Mouse (Mus musculus): ENCODE measurements around the gene Ttyh3. TPM values are rescaled to one million over a fixed set of nuclear protein-coding genes. Genes with fewer than 3 reads are reported as not detected.
A peak's percentile ranks its signal among the peaks of the same experiment; 100 is the strongest.

Ttyh3 gene
- polyA plus RNA-seq, 1 experiment from 2014 or later, result 76.6 TPM

GRCm38 (mm10) chr5:140623791-140624190 lies 25.0 kb downstream of the Ttyh3 start:
- Histone ChIP-seq H3K27ac (no peak overlapping the region), H3K9ac (replicated peaks) (no peak overlapping the region), H3K4me2 (replicated peaks) (no peak overlapping the region), H3K36me3 (peaks cover 76% of the 10 kb centered on the region), H3K27me3 (no peaks in the 10 kb centered on the region), H3K4me1 (replicated peaks) (peaks cover 13% of the 10 kb centered on the region), H3K4me3 (replicated peaks) (no peak overlapping the region), H3K9me3 (0 out of 2 replicates have a peak, but pooled peaks cover 1% of the 10 kb centered on the region)
- no peak for ATAC-seq
- WGBS, result 86% methylated on average over 4 of the region's 4 CpGs

- Histone ChIP-seq H3K4me1 (replicated peaks) (peaks cover 13% of the 10 kb centered on the region), H3K9ac (replicated peaks) (no peak overlapping the region), H3K4me2 (replicated peaks) (no peak overlapping the region), H3K4me3 (replicated peaks) (no peak overlapping the region), H3K9me3 (no peaks in the 10 kb centered on the region), H3K27me3 (no peaks in the 10 kb centered on the region), H3K36me3 (peaks cover 70% of the 10 kb centered on the region), H3K27ac (no peak overlapping the region)
- no peak for ATAC-seq
- 94% methylated on average over 23 of the region's 23 CpGs for WGBS
These were observed 25.7 kb downstream of the Ttyh3 start for GRCm38 (mm10) chr5:140622978-140623670.

GRCm38 (mm10) chr5:140621517-140621916 lies 27.3 kb downstream of the Ttyh3 start:
- Histone ChIP-seq H3K4me1 (replicated peaks) (peaks cover 13% of the 10 kb centered on the region), H3K9me3 (no peaks in the 10 kb centered on the region), H3K36me3 (peaks cover 54% of the 10 kb centered on the region), H3K4me2 (replicated peaks) (no peak overlapping the region), H3K27me3 (no peaks in the 10 kb centered on the region), H3K9ac (replicated peaks) (peak overlapping the region; percentile 8; the same call in 1 of the 2 replicates), H3K4me3 (replicated peaks) (no peak overlapping the region), H3K27ac (peak overlapping the region; percentile 10; the same call in 1 of the 2 replicates)
- 71% methylated on average over 10 of the region's 10 CpGs for WGBS
- ATAC-seq, result peak; percentile 16; the same call in 1 of the 2 replicates

DNA sequence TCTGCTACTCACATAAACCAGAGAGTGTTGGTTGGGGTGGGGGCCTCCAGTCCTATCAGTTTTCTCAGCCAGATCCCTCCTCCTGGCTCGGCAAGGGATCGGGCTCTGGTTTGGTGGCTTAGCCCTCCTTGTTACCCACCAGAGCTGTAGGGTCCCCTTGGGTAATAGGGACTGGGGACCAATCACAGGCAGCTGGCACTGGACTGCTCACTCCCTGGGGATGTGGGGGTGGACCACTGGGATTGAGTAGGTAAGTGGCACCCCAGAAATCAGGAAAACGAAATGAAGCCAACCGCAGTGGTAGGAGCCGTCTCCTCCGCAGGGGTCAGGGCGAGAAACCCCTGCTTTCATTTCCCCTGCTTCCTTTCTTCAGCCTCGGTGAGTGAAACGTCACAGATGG lies 27.7 kb downstream of the Ttyh3 start:
- peaks cover 13% of the 10 kb centered on the region for H3K4me1 ChIP-seq (replicated peaks)
- H3K4me3 ChIP-seq (replicated peaks), result no peak overlapping the region
- no peak overlapping the region for H3K4me2 ChIP-seq (replicated peaks)
- H3K27me3 ChIP-seq, result no peaks in the 10 kb centered on the region
- H3K9ac ChIP-seq (replicated peaks), result no peak overlapping the region
- H3K9me3 ChIP-seq, result no peaks in the 10 kb centered on the region
- no peak for ATAC-seq
- peak overlapping the region; percentile 56 for H3K27ac ChIP-seq
- peaks cover 49% of the 10 kb centered on the region for H3K36me3 ChIP-seq
- 71% methylated on average over 9 of the region's 9 CpGs for WGBS

GRCm38 (mm10) chr5:140619895-140620736 lies 28.7 kb downstream of the Ttyh3 start:
- 55% methylated on average over 7 of the region's 7 CpGs for WGBS
- ATAC-seq, result peak; percentile 28
- H3K36me3 ChIP-seq, result peaks cover 42% of the 10 kb centered on the region
- H3K4me3 ChIP-seq (replicated peaks), result no peak overlapping the region
- H3K9ac ChIP-seq (replicated peaks), result no peak overlapping the region
- peaks cover 17% of the 10 kb centered on the region for H3K4me1 ChIP-seq (replicated peaks)
- H3K4me2 ChIP-seq (replicated peaks), result no peak overlapping the region
- no peaks in the 10 kb centered on the region for H3K9me3 ChIP-seq
- no peaks in the 10 kb centered on the region for H3K27me3 ChIP-seq
- H3K27ac ChIP-seq, result peak overlapping the region; percentile 67

GRCm38 (mm10) chr5:140619151-140619771 lies 29.6 kb downstream of the Ttyh3 start:
- no peak overlapping the region for H3K4me3 ChIP-seq (replicated peaks)
- H3K9me3 ChIP-seq, result no peaks in the 10 kb centered on the region
- H3K27me3 ChIP-seq, result no peaks in the 10 kb centered on the region
- peaks cover 25% of the 10 kb centered on the region for H3K4me1 ChIP-seq (replicated peaks)
- 25% methylated on average over 6 of the region's 6 CpGs for WGBS
- peak; percentile 18 for ATAC-seq
- no peak overlapping the region for H3K4me2 ChIP-seq (replicated peaks)
- H3K9ac ChIP-seq (replicated peaks), result no peak overlapping the region
- H3K27ac ChIP-seq, result peak overlapping the region; percentile 67
- peaks cover 41% of the 10 kb centered on the region for H3K36me3 ChIP-seq

DNA sequence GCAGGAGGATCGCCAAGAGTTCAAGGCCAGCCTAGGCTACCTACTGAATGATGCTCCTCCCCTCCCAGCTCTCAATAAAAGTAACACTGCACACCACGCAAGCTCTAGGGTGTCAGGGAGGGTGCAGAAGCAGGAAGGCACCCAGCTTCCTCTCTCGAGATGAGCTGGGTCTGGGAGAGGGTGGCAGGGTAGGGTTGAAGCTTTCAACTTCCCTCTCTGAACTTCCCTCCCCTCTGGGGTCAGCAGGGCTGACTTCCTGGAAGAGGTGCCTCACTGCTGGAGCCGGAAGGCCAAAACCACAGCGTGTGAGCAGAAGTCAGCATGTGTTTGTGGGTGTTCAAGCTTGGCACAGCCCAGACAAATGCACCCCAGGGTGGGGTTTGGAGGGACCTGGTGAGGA lies 31.1 kb downstream of the Ttyh3 start:
- Histone ChIP-seq H3K4me3 (replicated peaks) (no peak overlapping the region), H3K9ac (replicated peaks) (no peak overlapping the region), H3K36me3 (peaks cover 39% of the 10 kb centered on the region), H3K4me1 (replicated peaks) (peaks cover 32% of the 10 kb centered on the region), H3K27me3 (no peaks in the 10 kb centered on the region), H3K9me3 (no peaks in the 10 kb centered on the region), H3K4me2 (replicated peaks) (no peak overlapping the region), H3K27ac (0 out of 2 replicates have a peak overlapping the region, but pooled peaks have one; percentile 12)
- no peak for ATAC-seq
- 83% methylated on average over 5 of the region's 5 CpGs for WGBS

- Histone ChIP-seq H3K36me3 (peaks cover 34% of the 10 kb centered on the region), H3K9me3 (no peaks in the 10 kb centered on the region), H3K27me3 (no peaks in the 10 kb centered on the region), H3K4me1 (replicated peaks) (peaks cover 36% of the 10 kb centered on the region), H3K9ac (replicated peaks) (no peak overlapping the region), H3K4me2 (replicated peaks) (no peak overlapping the region), H3K4me3 (replicated peaks) (no peak overlapping the region), H3K27ac (peak overlapping the region; percentile 3; the same call in 1 of the 2 replicates)
- ATAC-seq, result no peak
- 77% methylated on average over 9 of the region's 9 CpGs for WGBS
These were observed 32.1 kb downstream of the Ttyh3 start for GRCm38 (mm10) chr5:140616691-140617090.

- Histone ChIP-seq H3K36me3 (peaks cover 28% of the 10 kb centered on the region), H3K27ac (peak overlapping the region; percentile 3; the same call in 1 of the 2 replicates), H3K4me3 (replicated peaks) (no peak overlapping the region), H3K9ac (replicated peaks) (no peak overlapping the region), H3K27me3 (no peaks in the 10 kb centered on the region), H3K4me1 (replicated peaks) (peaks cover 36% of the 10 kb centered on the region), H3K9me3 (no peaks in the 10 kb centered on the region), H3K4me2 (replicated peaks) (no peak overlapping the region)
- 81% methylated on average over 6 of the region's 6 CpGs for WGBS
- no peak for ATAC-seq
These were observed 32.7 kb downstream of the Ttyh3 start for GRCm38 (mm10) chr5:140616110-140616503.

- H3K4me2 ChIP-seq (replicated peaks), result no peak overlapping the region
- ATAC-seq, result no peak
- H3K36me3 ChIP-seq, result peaks cover 27% of the 10 kb centered on the region
- H3K27me3 ChIP-seq, result no peaks in the 10 kb centered on the region
- no peak overlapping the region for H3K4me3 ChIP-seq (replicated peaks)
- H3K4me1 ChIP-seq (replicated peaks), result peaks cover 41% of the 10 kb centered on the region
- H3K27ac ChIP-seq, result peak overlapping the region; percentile 56
- H3K9ac ChIP-seq (replicated peaks), result no peak overlapping the region
- H3K9me3 ChIP-seq, result no peaks in the 10 kb centered on the region
- WGBS, result 74% methylated on average over 10 of the region's 10 CpGs
These were observed 33.3 kb downstream of the Ttyh3 start for GRCm38 (mm10) chr5:140615321-140616109.

DNA sequence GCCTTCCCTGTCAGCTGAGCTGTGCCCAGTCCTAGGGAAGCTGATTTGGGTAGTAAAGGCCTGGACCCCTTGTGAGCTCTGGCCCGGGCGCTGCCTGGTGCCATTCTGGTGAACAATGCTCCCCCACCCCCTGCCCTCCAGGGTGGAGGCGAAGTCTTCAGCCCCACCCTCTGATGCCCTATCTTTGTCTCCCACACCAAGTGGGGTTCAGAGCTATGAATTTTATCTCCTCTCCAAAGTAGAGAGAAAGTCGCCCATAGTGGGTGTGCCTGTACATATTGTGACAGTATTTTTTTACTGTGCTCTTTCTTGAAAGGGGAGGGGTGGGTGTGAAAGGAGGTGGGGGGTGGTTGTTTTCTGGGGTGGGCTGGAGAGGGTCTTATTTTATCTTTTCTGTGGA lies 34.0 kb downstream of the Ttyh3 start:
- Histone ChIP-seq H3K36me3 (peaks cover 27% of the 10 kb centered on the region), H3K4me1 (replicated peaks) (peaks cover 47% of the 10 kb centered on the region), H3K27ac (peak overlapping the region; percentile 56), H3K9me3 (no peaks in the 10 kb centered on the region), H3K9ac (replicated peaks) (no peak overlapping the region), H3K4me2 (replicated peaks) (no peak overlapping the region), H3K4me3 (replicated peaks) (no peak overlapping the region), H3K27me3 (no peaks in the 10 kb centered on the region)
- 87% methylated on average over 4 of the region's 4 CpGs for WGBS
- no peak for ATAC-seq
